Mouse (Mus musculus) cerebellum, postnatal 36 days (tissue): ENCODE measurements at regions not wholly inside any gene's neighbourhood (a gene's known extent, or its start where the extent isn't known, plus 50 kb on each side); places are given as distances from the start of the nearest gene placed in this dataset.

Experiments
- DNase-seq, 2 experiments: peaks; one replicate each; pipeline ENCODE4 v3.0.0; 2021 to 2022; ENCODE audit warnings: mixed read lengths in 2 of 2

GRCm38 (mm10) chr1:102628061-102628460 is 2140.3 kb upstream of the Cdh20 start:
- peak; percentile 85 to 93 for DNase-seq

- no peak for DNase-seq
These were observed 2123.9 kb upstream of the Cdh20 start for GRCm38 (mm10) chr1:102644379-102644778.

- DNase-seq: no peak
These were observed 2080.8 kb upstream of the Cdh20 start for GRCm38 (mm10) chr1:102687367-102688070.

GRCm38 (mm10) chr1:102716459-102716858 is 2051.9 kb upstream of the Cdh20 start:
- no peak for DNase-seq

- DNase-seq: no peak
These were observed 2034.3 kb upstream of the Cdh20 start for GRCm38 (mm10) chr1:102733991-102734390.

- no peak for DNase-seq
These were observed 2032.9 kb upstream of the Cdh20 start for GRCm38 (mm10) chr1:102735392-102735791.

- DNase-seq: no peak
These were observed 2010.4 kb upstream of the Cdh20 start for GRCm38 (mm10) chr1:102757941-102758340.
